Mouse (Mus musculus) liver, postnatal 0 days (tissue): ENCODE measurements at regions not wholly inside any gene's neighbourhood (a gene's known extent, or its start where the extent isn't known, plus 50 kb on each side); places are given as distances from the start of the nearest gene placed in this dataset.

ENCODE experiments used
- ATAC-seq: fragments of 200-750 bp; cut with Nextera tagmentation; 2 replicates; pipeline ENCODE4 v1.8.0; 2017; ENCODE audit warnings: mild to moderate bottlenecking, moderate library complexity
- DNase-seq: peaks from one replicate; pipeline ENCODE4 v3.0.0-alpha.2; 2016
- H3K27ac ChIP-seq: fragments of 300-500 bp; sonication (generic); 2 replicates; pipeline ENCODE4 v1.5.1; 2014; ENCODE audit warnings: antibody characterized with exemption, moderate library complexity, mild to moderate bottlenecking, low read depth
- H3K27me3 ChIP-seq: fragments of 300-500 bp; sonication (generic); 2 replicates; pipeline ENCODE4 v1.6.1; 2014; ENCODE audit warnings: low read length, control low read depth, mixed read lengths; ENCODE audit not compliant: insufficient read depth
- H3K36me3 ChIP-seq: fragments of 300-500 bp; sonication (generic); replicated peaks from 2 replicates; pipeline ENCODE4 v1.6.1; 2014; ENCODE audit warnings: mild to moderate bottlenecking, control low read depth, low read length, moderate library complexity, mixed read lengths; ENCODE audit not compliant: insufficient read depth
- H3K4me1 ChIP-seq: fragments of 300-500 bp; sonication (generic); 2 replicates; pipeline ENCODE4 v1.6.1; 2014; ENCODE audit warnings: antibody characterized with exemption, mild to moderate bottlenecking, control low read depth; ENCODE audit not compliant: insufficient read depth
- H3K4me2 ChIP-seq: fragments of 300-500 bp; sonication (generic); 2 replicates; pipeline ENCODE4 v1.6.1; 2014; ENCODE audit warnings: low read depth, mild to moderate bottlenecking, low read length, moderate library complexity, mixed read lengths
- H3K4me3 ChIP-seq: fragments of 300-500 bp; sonication (generic); 2 replicates; pipeline ENCODE4 v1.5.1; 2014; ENCODE audit warnings: low read depth, low read length
- H3K9ac ChIP-seq: fragments of 300-500 bp; sonication (generic); replicated peaks from 2 replicates; pipeline ENCODE4 v1.6.1; 2014; ENCODE audit warnings: mild to moderate bottlenecking, moderate library complexity
- H3K9me3 ChIP-seq: fragments of 300-500 bp; sonication (generic); 2 replicates; pipeline ENCODE4 v1.6.1; 2016; ENCODE audit warnings: mild to moderate bottlenecking, control low read depth, low read length, mixed read lengths
- CTCF ChIP-seq: sonication (generic); IDR thresholded peaks from 2 replicates; pipeline ENCODE4 v1.5.1; 2016; ENCODE audit warnings: antibody characterized with exemption, low read depth
- EP300 ChIP-seq: IDR thresholded peaks from 2 replicates; pipeline ENCODE4 v1.6.1; 2016; ENCODE audit warnings: antibody characterized with exemption, low read depth, mild to moderate bottlenecking
- WGBS: fragments of 180-500 bp; shearing (Covaris S2); extraction: QIAGEN DNeasy Blood & Tissue Kit; methylation state at CpG from one replicate; pipeline ENCODE4 v1.1.7; 2014; ENCODE audit not compliant: insufficient replicate concordance; 5-methylcytosine and 5-hydroxymethylcytosine counted together

- H3K27ac ChIP-seq: no peak overlapping the region
- no peak overlapping the region for H3K4me2 ChIP-seq
- DNase-seq (no peak), ATAC-seq (no peak)
- no peaks in the 10 kb centered on the region for H3K9me3 ChIP-seq
- H3K4me1 ChIP-seq: no peaks in the 10 kb centered on the region
- no peak overlapping the region for H3K4me3 ChIP-seq
- H3K9ac ChIP-seq: no peak overlapping the region
- H3K36me3 ChIP-seq: no peaks in the 10 kb centered on the region
- TF ChIP-seq EP300 (no peak), CTCF (no peak)
- WGBS: 27% methylated on average over 3 of the region's 3 CpGs
- no peaks in the 10 kb centered on the region for H3K27me3 ChIP-seq
These were observed 99.0 kb upstream of the Gm12728 start for GRCm38 (mm10) chr4:105690716-105691115.

GRCm38 (mm10) chr4:105692380-105692779 is 97.3 kb upstream of the Gm12728 start:
- TF ChIP-seq CTCF: no peak
- no peak for TF ChIP-seq EP300
- Histone ChIP-seq H3K9ac (no peak overlapping the region), H3K36me3 (no peaks in the 10 kb centered on the region), H3K4me2 (no peak overlapping the region), H3K4me1 (no peaks in the 10 kb centered on the region), H3K27me3 (no peaks in the 10 kb centered on the region), H3K4me3 (no peak overlapping the region), H3K27ac (no peak overlapping the region), H3K9me3 (no peaks in the 10 kb centered on the region)
- no peak for ATAC-seq
- 75% methylated on average over 4 of the region's 4 CpGs for WGBS
- DNase-seq: no peak

GRCm38 (mm10) chr4:105695895-105696294 is 93.8 kb upstream of the Gm12728 start:
- Histone ChIP-seq H3K4me3 (no peak overlapping the region), H3K9ac (no peak overlapping the region), H3K36me3 (no peaks in the 10 kb centered on the region), H3K4me2 (no peak overlapping the region), H3K9me3 (no peaks in the 10 kb centered on the region), H3K4me1 (no peaks in the 10 kb centered on the region), H3K27ac (no peak overlapping the region), H3K27me3 (no peaks in the 10 kb centered on the region)
- no peak for DNase-seq
- ATAC-seq: no peak
- 68% methylated on average over 2 of the region's 2 CpGs for WGBS
- TF ChIP-seq EP300 (no peak), CTCF (no peak)

- H3K4me3 ChIP-seq: no peak overlapping the region
- no peaks in the 10 kb centered on the region for H3K27me3 ChIP-seq
- 77% methylated on average over 4 of the region's 4 CpGs for WGBS
- ATAC-seq: no peak
- no peak overlapping the region for H3K27ac ChIP-seq
- H3K36me3 ChIP-seq: no peaks in the 10 kb centered on the region
- no peaks in the 10 kb centered on the region for H3K9me3 ChIP-seq
- DNase-seq: no peak
- H3K4me2 ChIP-seq: no peak overlapping the region
- no peak for TF ChIP-seq CTCF
- TF ChIP-seq EP300: no peak
- no peaks in the 10 kb centered on the region for H3K4me1 ChIP-seq
- H3K9ac ChIP-seq: no peak overlapping the region
These were observed 92.5 kb upstream of the Gm12728 start for GRCm38 (mm10) chr4:105697123-105697522.

GRCm38 (mm10) chr4:105702036-105702435 is 87.6 kb upstream of the Gm12728 start:
- WGBS: 65% methylated on average over 3 of the region's 3 CpGs
- Histone ChIP-seq H3K9me3 (no peaks in the 10 kb centered on the region), H3K4me2 (no peak overlapping the region), H3K36me3 (no peaks in the 10 kb centered on the region), H3K27ac (no peak overlapping the region), H3K4me1 (no peaks in the 10 kb centered on the region), H3K4me3 (no peak overlapping the region), H3K27me3 (no peaks in the 10 kb centered on the region), H3K9ac (no peak overlapping the region)
- no peak for TF ChIP-seq CTCF
- TF ChIP-seq EP300: no peak
- DNase-seq (no peak), ATAC-seq (no peak)

GRCm38 (mm10) chr4:105703408-105703807 is 86.3 kb upstream of the Gm12728 start:
- DNase-seq (no peak), ATAC-seq (no peak)
- Histone ChIP-seq H3K27ac (no peak overlapping the region), H3K36me3 (no peaks in the 10 kb centered on the region), H3K4me3 (no peak overlapping the region), H3K4me1 (no peaks in the 10 kb centered on the region), H3K27me3 (no peaks in the 10 kb centered on the region), H3K9me3 (no peaks in the 10 kb centered on the region), H3K9ac (no peak overlapping the region), H3K4me2 (no peak overlapping the region)
- TF ChIP-seq EP300: no peak
- TF ChIP-seq CTCF: no peak
- 44% methylated on average over 3 of the region's 3 CpGs for WGBS

- WGBS: 73% methylated on average over 9 of the region's 9 CpGs
- no peak for DNase-seq
These were observed 85.4 kb upstream of the Gm12728 start for GRCm38 (mm10) chr4:105704271-105704670.

More at GRCm38 (mm10) chr4:105704271-105704670, 85.4 kb upstream of the Gm12728 start:
- TF ChIP-seq EP300 (no peak), CTCF (no peak)
- Histone ChIP-seq H3K9ac (no peak overlapping the region), H3K36me3 (no peaks in the 10 kb centered on the region), H3K27me3 (no peaks in the 10 kb centered on the region), H3K27ac (no peak overlapping the region), H3K4me1 (no peaks in the 10 kb centered on the region), H3K4me3 (no peak overlapping the region), H3K9me3 (no peaks in the 10 kb centered on the region), H3K4me2 (no peak overlapping the region)
- ATAC-seq: no peak
